Mouse (Mus musculus) heart, embryonic 11.5 days (tissue): Measurements from ENCODE around the gene Olfr801. TPM values are rescaled to one million over a fixed set of nuclear protein-coding genes. Genes with fewer than 3 reads are reported as not detected.

Source experiments
- ATAC-seq: fragments of 200-750 bp; cut with Nextera tagmentation; replicated peaks from 2 replicates; pipeline ENCODE4 v1.8.0; 2017; ENCODE audit warnings: moderate library complexity; ENCODE audit not compliant: insufficient number of reproducible peaks, low FRiP score, low TSS enrichment
- H3K27ac ChIP-seq: fragments of 300-500 bp; sonication (generic); 2 replicates; pipeline ENCODE4 v1.5.1; 2014; ENCODE audit warnings: mild to moderate bottlenecking, low read depth, low read length
- H3K27me3 ChIP-seq: fragments of 300-500 bp; sonication (generic); 2 replicates; pipeline ENCODE4 v1.6.1; 2014; ENCODE audit warnings: mild to moderate bottlenecking, low read length, mixed read lengths; ENCODE audit not compliant: control insufficient read depth, insufficient read depth
- H3K36me3 ChIP-seq: fragments of 300-500 bp; sonication (generic); 2 replicates; pipeline ENCODE4 v1.6.1; 2014; ENCODE audit warnings: mild to moderate bottlenecking, low read length, moderate library complexity, mixed read lengths; ENCODE audit not compliant: control insufficient read depth, insufficient read depth
- H3K4me1 ChIP-seq: fragments of 300-500 bp; sonication (generic); 2 replicates; pipeline ENCODE4 v1.6.1; 2014; ENCODE audit warnings: low read length; ENCODE audit not compliant: control insufficient read depth, insufficient read depth
- H3K4me2 ChIP-seq: fragments of 300-500 bp; sonication (generic); 2 replicates; pipeline ENCODE4 v1.6.1; 2014; ENCODE audit warnings: mild to moderate bottlenecking, moderate library complexity
- H3K4me3 ChIP-seq: fragments of 300-500 bp; sonication (generic); 2 replicates; pipeline ENCODE4 v1.5.1; 2014; ENCODE audit warnings: low read depth, low read length
- H3K9ac ChIP-seq: fragments of 300-500 bp; sonication (generic); 2 replicates; pipeline ENCODE4 v1.6.1; 2014; ENCODE audit warnings: mild to moderate bottlenecking, low read depth, low read length, moderate library complexity
- H3K9me3 ChIP-seq: fragments of 300-500 bp; sonication (generic); replicated peaks from 2 replicates; pipeline ENCODE4 v1.6.1; 2016; ENCODE audit warnings: low read length; ENCODE audit not compliant: control insufficient read depth
- whole genome bisulfite sequencing: fragments of 180-500 bp; shearing (Covaris S2); extraction: QIAGEN DNeasy Blood & Tissue Kit; methylation state at CpG from one replicate; pipeline ENCODE4 v1.1.7; 2014; ENCODE audit not compliant: insufficient replicate concordance; 5-methylcytosine and 5-hydroxymethylcytosine counted together
- polyA plus RNA-seq: library from polyadenylated mRNA; unstranded; fragments of >200 nt; fragmentation: Nextera tagmentation; extraction: Ambion mirVana; gene quantifications from 2 replicates; pipeline ENCODE4 v1.2.1, GENCODE M21; 2014

Olfr801 gene
- polyA plus RNA-seq, 1 experiment from 2014 or later: not detected

- Histone ChIP-seq H3K4me1 (no peaks in the 10 kb centered on the region), H3K27me3 (no peaks in the 10 kb centered on the region), H3K9me3 (no peaks in the 10 kb centered on the region), H3K4me2 (no peak overlapping the region), H3K27ac (no peak overlapping the region), H3K36me3 (no peaks in the 10 kb centered on the region), H3K4me3 (no peak overlapping the region), H3K9ac (no peak overlapping the region)
- 10% methylated on average over 1 of the region's 1 CpGs for WGBS
- ATAC-seq: no peak
These were observed 51.9 kb downstream of the Olfr801 start for GRCm38 (mm10) chr10:129621724-129622123.

Other genes with a start within 250 kb of the Olfr801 start
- not detected in 2 replicates for gene Olfr786, start 246.6 kb downstream of the Olfr801 start, polyA plus RNA-seq
- not detected in 2 replicates for gene Olfr787, start 212.0 kb downstream of the Olfr801 start, polyA plus RNA-seq
- not detected in 2 replicates for gene Olfr788, start 202.9 kb downstream of the Olfr801 start, polyA plus RNA-seq
- not detected in 2 replicates for gene Olfr789, start 189.1 kb downstream of the Olfr801 start, polyA plus RNA-seq
- not detected in 2 replicates for gene Olfr790, start 175.4 kb downstream of the Olfr801 start, polyA plus RNA-seq
- not detected in 2 replicates for gene Olfr791, start 152.1 kb downstream of the Olfr801 start, polyA plus RNA-seq
- not detected in 2 replicates for gene Olfr792, start 134.7 kb downstream of the Olfr801 start, polyA plus RNA-seq
- not detected in 2 replicates for gene Olfr794, start 106.2 kb downstream of the Olfr801 start, polyA plus RNA-seq
- gene Olfr796, start 61.3 kb downstream of the Olfr801 start, polyA plus RNA-seq: not detected in 2 replicates
- not detected in 2 replicates for gene Olfr798, start 45.9 kb downstream of the Olfr801 start, polyA plus RNA-seq
- not detected in 2 replicates for gene Olfr799, start 36.4 kb downstream of the Olfr801 start, polyA plus RNA-seq
- not detected in 2 replicates for gene Olfr800, start 16.2 kb downstream of the Olfr801 start, polyA plus RNA-seq
- gene Olfr802, start 14.3 kb upstream of the Olfr801 start, polyA plus RNA-seq: 0.03 TPM in 1 of 2 replicates, not detected in the other
- not detected in 2 replicates for gene Olfr803, start 20.4 kb upstream of the Olfr801 start, polyA plus RNA-seq
- gene Olfr804, start 29.3 kb upstream of the Olfr801 start, polyA plus RNA-seq: not detected in 2 replicates
- not detected in 2 replicates for gene Olfr805, start 55.5 kb upstream of the Olfr801 start, polyA plus RNA-seq
- gene Olfr806, start 68.1 kb upstream of the Olfr801 start, polyA plus RNA-seq: not detected in 2 replicates
- not detected in 2 replicates for gene Olfr807, start 83.9 kb upstream of the Olfr801 start, polyA plus RNA-seq
- not detected in 2 replicates for gene Olfr808, start 91.6 kb upstream of the Olfr801 start, polyA plus RNA-seq
- not detected in 2 replicates for gene Olfr809, start 100.8 kb upstream of the Olfr801 start, polyA plus RNA-seq
- not detected in 2 replicates for gene Olfr810, start 121.1 kb upstream of the Olfr801 start, polyA plus RNA-seq
- gene Olfr811, start 130.5 kb upstream of the Olfr801 start, polyA plus RNA-seq: not detected in 2 replicates
- not detected in 2 replicates for gene Olfr812, start 172.2 kb upstream of the Olfr801 start, polyA plus RNA-seq
- gene Olfr813, start 181.5 kb upstream of the Olfr801 start, polyA plus RNA-seq: not detected in 2 replicates
- not detected in 2 replicates for gene Olfr814, start 206.0 kb upstream of the Olfr801 start, polyA plus RNA-seq
- not detected in 2 replicates for gene Olfr815, start 232.0 kb upstream of the Olfr801 start, polyA plus RNA-seq
- gene Olfr816, start 241.7 kb upstream of the Olfr801 start, polyA plus RNA-seq: not detected in 2 replicates